Mouse (Mus musculus): ENCODE measurements around the gene Mbnl2. TPM values are rescaled to one million over a fixed set of nuclear protein-coding genes. Genes with fewer than 3 reads are reported as not detected.

The Mbnl2 gene
- polyA plus RNA-seq, 1 experiment from 2014 or later = 62.1 TPM

DNA sequence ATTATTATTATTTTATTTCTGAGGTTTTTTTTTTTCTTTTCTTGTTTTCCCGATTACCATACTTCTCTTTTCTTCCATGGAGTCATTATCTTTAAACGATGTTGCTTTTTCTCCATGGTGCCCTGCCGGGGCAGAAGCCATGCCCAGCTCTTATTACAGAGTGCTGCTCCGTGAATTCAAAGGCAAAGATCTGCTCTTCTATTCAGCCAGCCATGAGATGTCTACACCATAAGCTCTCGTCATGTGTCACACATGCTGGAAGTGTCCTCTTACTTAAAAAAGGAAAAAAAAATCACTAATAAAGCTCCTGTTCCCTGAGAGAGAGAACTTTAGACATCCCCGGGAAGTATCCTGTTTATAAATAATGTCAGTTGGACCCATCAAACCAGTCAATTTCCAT is 60.4 kb downstream of the Mbnl2 start:
- WGBS = 78% methylated on average over 6 of the region's 6 CpGs
- Histone ChIP-seq H3K9ac (ENCODE audit: low read length) (no peak overlapping the region), H3K36me3 (ENCODE audit: control insufficient read depth, insufficient read depth, low read length) (no peaks in the 10 kb centered on the region), H3K4me3 (ENCODE audit: low read depth, low read length) (no peak overlapping the region), H3K27ac (replicated peaks; ENCODE audit: low read depth, low read length) (no peak overlapping the region), H3K9me3 (ENCODE audit: control insufficient read depth, low read length) (no peaks in the 10 kb centered on the region), H3K4me2 (ENCODE audit: low read depth, severe bottlenecking) (no peak overlapping the region), H3K27me3 (ENCODE audit: control insufficient read depth, insufficient read depth, low read length) (no peaks in the 10 kb centered on the region), H3K4me1 (ENCODE audit: control insufficient read depth, insufficient read depth, low read length) (peaks cover 14% of the 10 kb centered on the region; the same call in 1 of the 2 replicates)
- ATAC-seq (ENCODE audit: insufficient number of reproducible peaks, low FRiP score, low TSS enrichment, low read depth) = no peak
- DNase-seq (ENCODE audit: low spot score) = no peak

DNA sequence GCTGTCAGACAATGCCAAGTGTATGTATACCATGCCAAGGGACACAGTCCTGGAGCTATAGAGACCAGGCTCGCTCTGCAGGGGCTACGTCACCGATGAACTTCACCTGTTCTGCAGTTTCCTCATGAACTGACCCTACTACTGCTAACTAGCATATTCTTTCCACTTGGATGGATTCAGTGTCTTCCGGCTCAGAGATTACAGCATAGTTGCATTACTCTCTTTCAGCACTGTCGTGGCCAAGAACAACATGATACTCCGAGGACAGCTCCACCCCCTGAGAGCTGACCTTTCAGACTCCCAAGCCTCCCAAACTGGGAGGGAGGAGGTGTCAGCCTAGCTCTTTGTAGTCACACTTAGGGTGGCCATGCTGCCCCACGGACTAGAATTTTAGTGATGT is 60.9 kb downstream of the Mbnl2 start:
- Histone ChIP-seq H3K9ac (ENCODE audit: low read length) (no peak overlapping the region), H3K4me3 (ENCODE audit: low read depth, low read length) (no peak overlapping the region), H3K9me3 (ENCODE audit: control insufficient read depth, low read length) (no peaks in the 10 kb centered on the region), H3K36me3 (ENCODE audit: control insufficient read depth, insufficient read depth, low read length) (no peaks in the 10 kb centered on the region), H3K27ac (replicated peaks; ENCODE audit: low read depth, low read length) (no peak overlapping the region), H3K4me2 (ENCODE audit: low read depth, severe bottlenecking) (no peak overlapping the region), H3K4me1 (ENCODE audit: control insufficient read depth, insufficient read depth, low read length) (peaks cover 14% of the 10 kb centered on the region; the same call in 1 of the 2 replicates), H3K27me3 (ENCODE audit: control insufficient read depth, insufficient read depth, low read length) (no peaks in the 10 kb centered on the region)
- DNase-seq (ENCODE audit: low spot score) (no peak), ATAC-seq (ENCODE audit: insufficient number of reproducible peaks, low FRiP score, low TSS enrichment, low read depth) (no peak)
- 52% methylated on average over 7 of the region's 7 CpGs for whole genome bisulfite sequencing

DNA sequence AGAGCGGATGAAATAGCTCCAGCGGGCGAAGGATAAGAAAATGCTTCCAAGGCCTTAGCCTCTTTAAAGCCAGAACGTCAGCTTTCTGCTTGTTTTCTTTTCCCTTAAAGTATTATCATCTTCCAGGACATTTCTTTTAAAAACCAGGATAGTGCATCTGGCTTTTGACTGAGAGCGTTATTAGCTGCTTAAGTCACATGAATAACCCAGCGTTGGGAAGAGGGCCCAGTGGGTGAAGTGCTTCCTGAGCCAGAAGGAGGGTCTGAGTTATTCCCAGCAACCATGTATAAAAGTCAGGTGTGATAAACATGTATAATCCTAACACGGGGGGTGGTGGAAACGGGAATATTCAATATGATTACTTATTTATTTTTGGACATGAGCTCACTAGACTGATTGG is 61.4 kb downstream of the Mbnl2 start:
- no peaks in the 10 kb centered on the region for H3K27me3 ChIP-seq (ENCODE audit: control insufficient read depth, insufficient read depth, low read length)
- H3K9me3 ChIP-seq (ENCODE audit: control insufficient read depth, low read length) = no peaks in the 10 kb centered on the region
- no peak overlapping the region for H3K27ac ChIP-seq (replicated peaks; ENCODE audit: low read depth, low read length)
- 83% methylated on average over 8 of the region's 8 CpGs for WGBS
- H3K36me3 ChIP-seq (ENCODE audit: control insufficient read depth, insufficient read depth, low read length) = no peaks in the 10 kb centered on the region
- no peak overlapping the region for H3K9ac ChIP-seq (ENCODE audit: low read length)
- DNase-seq (ENCODE audit: low spot score) (no peak), ATAC-seq (ENCODE audit: insufficient number of reproducible peaks, low FRiP score, low TSS enrichment, low read depth) (no peak)
- peaks cover 14% of the 10 kb centered on the region; the same call in 1 of the 2 replicates for H3K4me1 ChIP-seq (ENCODE audit: control insufficient read depth, insufficient read depth, low read length)
- no peak overlapping the region for H3K4me2 ChIP-seq (ENCODE audit: low read depth, severe bottlenecking)
- no peak overlapping the region for H3K4me3 ChIP-seq (ENCODE audit: low read depth, low read length)

DNA sequence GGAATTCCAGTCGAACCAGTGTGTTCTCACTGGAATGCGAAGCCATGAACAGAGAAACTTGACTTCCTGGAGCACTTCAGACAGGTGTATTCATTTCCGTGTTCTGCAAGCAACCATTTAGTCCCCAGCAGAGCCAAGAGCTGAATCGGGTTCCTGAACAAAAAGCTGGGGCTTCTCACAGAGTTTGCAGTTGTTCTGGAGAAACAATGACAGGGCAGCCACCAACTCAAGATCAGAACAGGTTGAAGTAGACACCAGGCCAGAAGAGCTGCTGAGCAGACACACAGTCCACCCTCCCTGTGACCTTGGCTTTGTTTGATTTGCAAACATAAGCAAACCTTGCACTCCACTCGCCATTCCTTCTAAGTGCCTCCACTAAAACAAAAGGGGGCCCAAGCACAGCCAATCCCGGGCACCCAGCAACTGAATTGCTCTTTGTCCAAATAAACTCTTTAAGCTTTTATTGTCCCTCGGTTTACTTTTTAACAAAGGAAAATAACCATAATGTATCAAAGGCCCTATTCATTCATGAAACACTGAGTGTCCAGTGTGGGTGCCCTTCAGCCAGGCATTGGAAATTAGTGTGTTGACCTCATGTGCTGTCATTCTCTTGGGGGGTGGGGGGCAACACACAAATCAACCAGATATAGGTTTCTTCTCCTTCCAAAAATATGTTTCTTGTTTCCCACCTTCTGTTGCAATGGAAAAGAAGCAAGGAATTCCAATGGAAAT is 62.4 kb downstream of the Mbnl2 start:
- no peak for ATAC-seq (ENCODE audit: insufficient number of reproducible peaks, low FRiP score, low TSS enrichment, low read depth)
- WGBS = 65% methylated on average over 7 of the region's 7 CpGs

DNA sequence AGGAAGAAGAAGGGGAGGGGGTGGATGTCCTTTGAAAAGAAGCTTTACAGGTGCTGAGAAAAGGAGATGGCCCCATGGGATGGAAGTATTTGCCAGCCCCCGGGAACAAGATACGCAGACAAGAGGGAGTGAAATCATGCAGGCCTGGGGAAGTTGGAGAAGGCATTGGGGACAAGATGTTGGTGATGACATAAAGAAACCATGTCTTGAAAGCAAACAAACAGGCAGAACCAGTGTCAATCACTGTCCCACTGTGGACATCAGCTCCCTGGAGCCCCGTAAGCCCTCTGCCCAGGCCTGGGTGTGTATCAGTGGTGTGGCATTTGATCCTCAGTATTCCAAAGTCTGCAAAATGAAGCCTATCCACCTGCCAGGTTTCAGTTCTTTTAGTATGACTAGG is 63.2 kb downstream of the Mbnl2 start:
- H3K4me1 ChIP-seq (ENCODE audit: control insufficient read depth, insufficient read depth, low read length) = peaks cover 12% of the 10 kb centered on the region; the same call in 1 of the 2 replicates
- WGBS = 79% methylated on average over 3 of the region's 3 CpGs

More for the DNA sequence above, 62.4 kb downstream of the Mbnl2 start:
- Histone ChIP-seq H3K4me3 (ENCODE audit: low read depth, low read length) (no peak overlapping the region), H3K27ac (replicated peaks; ENCODE audit: low read depth, low read length) (no peak overlapping the region), H3K9ac (ENCODE audit: low read length) (no peak overlapping the region), H3K4me1 (ENCODE audit: control insufficient read depth, insufficient read depth, low read length) (peaks cover 13% of the 10 kb centered on the region; the same call in 1 of the 2 replicates), H3K36me3 (ENCODE audit: control insufficient read depth, insufficient read depth, low read length) (no peaks in the 10 kb centered on the region), H3K27me3 (ENCODE audit: control insufficient read depth, insufficient read depth, low read length) (no peaks in the 10 kb centered on the region), H3K4me2 (ENCODE audit: low read depth, severe bottlenecking) (no peak overlapping the region), H3K9me3 (ENCODE audit: control insufficient read depth, low read length) (no peaks in the 10 kb centered on the region)
- no peak for DNase-seq (ENCODE audit: low spot score)

DNA sequence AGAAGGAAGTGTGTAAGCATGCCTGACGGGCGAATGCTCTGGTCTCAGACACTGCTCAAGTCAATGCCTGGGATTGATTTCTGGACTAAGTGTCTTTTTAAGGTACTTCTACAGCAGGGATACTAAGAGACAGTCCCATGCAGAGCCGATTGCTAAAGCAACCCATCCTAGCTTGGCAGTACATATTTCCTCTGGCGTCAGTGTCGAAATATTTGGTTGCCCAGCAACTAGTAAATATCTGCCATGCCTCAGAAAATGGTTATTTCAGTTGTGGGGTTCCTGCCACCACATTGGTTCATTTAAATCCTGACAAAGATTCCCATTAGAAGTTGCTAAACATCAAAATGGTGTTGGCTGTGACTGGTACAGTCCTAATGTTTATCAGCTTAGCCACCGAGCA is 66.4 kb downstream of the Mbnl2 start:
- Histone ChIP-seq H3K27ac (replicated peaks; ENCODE audit: low read depth, low read length) (no peak overlapping the region), H3K4me3 (ENCODE audit: low read depth, low read length) (no peak overlapping the region), H3K4me2 (ENCODE audit: low read depth, severe bottlenecking) (no peak overlapping the region), H3K27me3 (ENCODE audit: control insufficient read depth, insufficient read depth, low read length) (no peaks in the 10 kb centered on the region), H3K9me3 (ENCODE audit: control insufficient read depth, low read length) (no peaks in the 10 kb centered on the region), H3K4me1 (ENCODE audit: control insufficient read depth, insufficient read depth, low read length) (peaks cover 5% of the 10 kb centered on the region; the same call in 1 of the 2 replicates), H3K9ac (ENCODE audit: low read length) (no peak overlapping the region), H3K36me3 (ENCODE audit: control insufficient read depth, insufficient read depth, low read length) (no peaks in the 10 kb centered on the region)
- DNase-seq (ENCODE audit: low spot score) (no peak), ATAC-seq (ENCODE audit: insufficient number of reproducible peaks, low FRiP score, low TSS enrichment, low read depth) (no peak)
- 92% methylated on average over 6 of the region's 6 CpGs for WGBS

More for the DNA sequence above, 63.2 kb downstream of the Mbnl2 start:
- Histone ChIP-seq H3K36me3 (ENCODE audit: control insufficient read depth, insufficient read depth, low read length) (no peaks in the 10 kb centered on the region), H3K4me2 (ENCODE audit: low read depth, severe bottlenecking) (no peak overlapping the region), H3K4me3 (ENCODE audit: low read depth, low read length) (no peak overlapping the region), H3K9me3 (ENCODE audit: control insufficient read depth, low read length) (no peaks in the 10 kb centered on the region), H3K27ac (replicated peaks; ENCODE audit: low read depth, low read length) (no peak overlapping the region), H3K9ac (ENCODE audit: low read length) (no peak overlapping the region), H3K27me3 (ENCODE audit: control insufficient read depth, insufficient read depth, low read length) (no peaks in the 10 kb centered on the region)
- no peak for DNase-seq (ENCODE audit: low spot score)
- no peak for ATAC-seq (ENCODE audit: insufficient number of reproducible peaks, low FRiP score, low TSS enrichment, low read depth)

DNA sequence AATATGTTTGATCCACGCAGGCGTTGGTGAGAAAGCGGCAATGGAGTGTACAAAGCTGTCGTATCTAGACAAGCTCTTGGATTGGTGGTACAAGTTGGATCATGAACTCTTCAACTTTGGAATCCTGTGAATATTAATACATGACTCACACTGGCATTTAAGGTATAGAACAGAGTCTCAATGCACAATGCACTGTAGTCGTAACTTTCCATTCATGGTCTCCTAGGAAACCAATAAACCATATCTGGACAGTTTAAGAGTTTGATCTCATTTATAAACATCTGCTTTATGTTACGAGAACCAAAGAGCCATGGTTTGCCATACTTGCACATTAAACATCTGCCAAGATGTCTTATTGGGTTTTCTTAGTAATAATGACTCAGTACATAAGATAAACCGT is 66.9 kb downstream of the Mbnl2 start:
- Histone ChIP-seq H3K36me3 (ENCODE audit: control insufficient read depth, insufficient read depth, low read length) (no peaks in the 10 kb centered on the region), H3K9me3 (ENCODE audit: control insufficient read depth, low read length) (no peaks in the 10 kb centered on the region), H3K4me3 (ENCODE audit: low read depth, low read length) (no peak overlapping the region), H3K9ac (ENCODE audit: low read length) (no peak overlapping the region), H3K4me1 (ENCODE audit: control insufficient read depth, insufficient read depth, low read length) (peaks cover 5% of the 10 kb centered on the region; the same call in 1 of the 2 replicates), H3K4me2 (ENCODE audit: low read depth, severe bottlenecking) (no peak overlapping the region), H3K27ac (replicated peaks; ENCODE audit: low read depth, low read length) (no peak overlapping the region), H3K27me3 (ENCODE audit: control insufficient read depth, insufficient read depth, low read length) (no peaks in the 10 kb centered on the region)
- DNase-seq (ENCODE audit: low spot score) = no peak
- WGBS = 91% methylated on average over 7 of the region's 7 CpGs
- ATAC-seq (ENCODE audit: insufficient number of reproducible peaks, low FRiP score, low TSS enrichment, low read depth) = no peak

DNA sequence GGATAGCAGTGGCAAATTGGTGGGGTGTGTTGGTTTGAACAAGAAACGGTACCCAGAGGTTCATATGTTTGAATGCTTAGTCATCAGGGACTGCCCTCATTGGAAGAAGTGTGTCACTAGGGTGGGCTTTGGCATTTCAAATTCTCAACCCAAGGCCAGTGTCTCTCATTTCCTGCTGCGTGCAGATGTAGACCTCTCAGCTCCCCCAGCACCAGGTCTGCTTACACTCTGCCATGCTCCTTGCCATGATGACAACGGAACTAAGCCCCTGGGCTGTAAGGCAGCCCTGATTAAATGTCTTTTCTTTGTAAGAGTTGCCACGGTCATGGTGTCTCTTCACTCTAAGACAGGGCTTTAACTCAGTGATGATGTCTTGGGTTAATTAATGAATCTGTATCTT is 69.2 kb downstream of the Mbnl2 start:
- Histone ChIP-seq H3K4me2 (ENCODE audit: low read depth, severe bottlenecking) (no peak overlapping the region), H3K27me3 (ENCODE audit: control insufficient read depth, insufficient read depth, low read length) (no peaks in the 10 kb centered on the region), H3K4me1 (ENCODE audit: control insufficient read depth, insufficient read depth, low read length) (no peaks in the 10 kb centered on the region), H3K27ac (replicated peaks; ENCODE audit: low read depth, low read length) (no peak overlapping the region), H3K36me3 (ENCODE audit: control insufficient read depth, insufficient read depth, low read length) (no peaks in the 10 kb centered on the region), H3K9ac (ENCODE audit: low read length) (no peak overlapping the region), H3K9me3 (ENCODE audit: control insufficient read depth, low read length) (no peaks in the 10 kb centered on the region), H3K4me3 (ENCODE audit: low read depth, low read length) (no peak overlapping the region)
- DNase-seq (ENCODE audit: low spot score) (no peak), ATAC-seq (ENCODE audit: insufficient number of reproducible peaks, low FRiP score, low TSS enrichment, low read depth) (no peak)
- 95% methylated on average over 4 of the region's 4 CpGs for WGBS

Measured in limb, embryonic 11.5 days (tissue).